Mouse (Mus musculus) kidney, postnatal 36 days (tissue): ENCODE results near the gene Eif5a.

Experiments used
- DNase-seq, 2 experiments: peaks; one replicate each; pipeline ENCODE4 v3.0.0; 2021 to 2022; ENCODE audit warnings: mixed read lengths in 2 of 2

The Eif5a gene

GRCm38 (mm10) chr11:69871822-69872221 lies 49.9 kb downstream of the Eif5a start:
- no peak for DNase-seq

GRCm38 (mm10) chr11:69870289-69871069 lies 51.3 kb downstream of the Eif5a start:
- DNase-seq: no peak

- no peak for DNase-seq
Measured at GRCm38 (mm10) chr11:69867335-69867734, 54.4 kb downstream of the Eif5a start.
